Mouse (Mus musculus): ENCODE measurements around the gene Cryge.
A peak's percentile ranks its signal among the peaks of the same experiment; 100 is the strongest.
"Not testable (repeated sequence)": the region's sequence is repeated elsewhere in the genome, so short reads cannot be mapped to it uniquely, and the experiment has no call there.

The Cryge gene

GRCm38 (mm10) chr1:65050952-65051351 lies at the start of gene Cryge:
Gene Cryge, minus strand, starts transcription at chr1:65051149.
- not testable (repeated sequence) for DNase-seq

GRCm38 (mm10) chr1:65096953-65097352 lies 46.0 kb upstream of the Cryge start:
- no peak for DNase-seq

DNA sequence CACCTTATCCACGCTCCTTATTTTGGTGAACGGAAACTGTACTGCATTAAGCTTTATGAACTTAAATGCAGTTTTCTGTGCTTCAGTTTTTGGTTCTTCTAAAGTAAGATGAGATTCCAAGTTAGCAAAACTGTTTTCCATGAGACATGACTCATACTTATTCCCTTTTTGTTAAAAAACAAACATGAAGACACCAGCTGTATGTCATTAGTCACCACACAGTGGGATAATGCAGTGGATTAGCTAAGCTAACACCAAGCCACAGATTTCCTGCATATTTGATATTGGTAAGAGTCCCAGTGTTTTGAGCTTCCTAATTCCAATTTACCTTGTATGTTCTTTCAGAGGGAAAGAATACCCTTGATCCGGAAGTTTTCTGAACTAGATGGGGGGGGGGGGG lies 40.6 kb upstream of the Cryge start:
- no peak for DNase-seq

- no peak for DNase-seq
Measured at GRCm38 (mm10) chr1:65090370-65090769, 39.4 kb upstream of the Cryge start.

GRCm38 (mm10) chr1:65088567-65089356 lies 37.8 kb upstream of the Cryge start:
- no peak for DNase-seq

DNA sequence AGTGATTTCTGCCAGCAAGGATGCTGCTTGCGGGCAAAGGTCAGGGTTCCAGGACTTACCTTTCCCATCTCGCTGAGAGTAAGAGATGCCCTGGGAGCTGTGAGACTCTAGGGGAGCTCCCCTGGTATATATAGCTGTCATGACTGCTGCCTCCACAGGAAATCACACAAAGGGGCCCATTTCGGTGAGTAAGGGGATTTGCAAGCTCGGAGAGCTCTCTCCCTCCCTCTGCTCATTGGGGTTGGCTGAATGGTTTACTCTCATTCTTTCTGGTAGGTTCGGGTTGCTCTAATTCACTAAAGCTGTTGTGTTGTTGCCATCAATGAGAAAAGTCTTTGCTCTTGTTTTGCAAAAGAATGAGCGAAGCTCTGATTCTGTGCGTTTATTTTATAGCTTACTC lies 31.2 kb upstream of the Cryge start, which contains the start of gene Crygb:
TSS of gene Crygb (minus strand) at position 101 of the 400 bp plus-strand sequence.
- DNase-seq, result no peak

GRCm38 (mm10) chr1:65075607-65076006 lies 24.7 kb upstream of the Cryge start:
- no peak for DNase-seq

DNA sequence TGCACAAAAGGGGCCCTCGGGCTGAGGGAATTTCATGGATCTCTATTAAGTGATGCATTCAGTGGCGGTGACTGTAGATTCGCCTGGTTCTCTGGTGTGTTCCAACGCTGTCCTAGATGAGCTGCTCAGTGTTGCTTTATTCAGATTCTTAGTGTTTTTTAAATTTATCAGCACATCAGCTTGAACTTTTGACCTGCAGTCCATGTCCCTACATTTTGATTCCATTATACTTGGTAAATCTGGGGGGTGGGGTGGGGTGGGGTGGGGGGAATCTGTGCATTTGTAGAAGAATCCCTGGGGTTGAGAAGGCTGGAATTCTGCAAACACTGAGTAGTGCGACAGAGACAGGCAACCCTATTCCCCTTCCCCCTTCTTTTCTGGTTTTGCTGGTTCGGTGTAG lies 22.6 kb upstream of the Cryge start, which contains the start of gene Crygc:
TSS of gene Crygc (minus strand) at position 101 of the 400 bp plus-strand sequence.
- no peak for DNase-seq

GRCm38 (mm10) chr1:65067842-65068241 lies 16.9 kb upstream of the Cryge start:
- DNase-seq, result no peak

DNA sequence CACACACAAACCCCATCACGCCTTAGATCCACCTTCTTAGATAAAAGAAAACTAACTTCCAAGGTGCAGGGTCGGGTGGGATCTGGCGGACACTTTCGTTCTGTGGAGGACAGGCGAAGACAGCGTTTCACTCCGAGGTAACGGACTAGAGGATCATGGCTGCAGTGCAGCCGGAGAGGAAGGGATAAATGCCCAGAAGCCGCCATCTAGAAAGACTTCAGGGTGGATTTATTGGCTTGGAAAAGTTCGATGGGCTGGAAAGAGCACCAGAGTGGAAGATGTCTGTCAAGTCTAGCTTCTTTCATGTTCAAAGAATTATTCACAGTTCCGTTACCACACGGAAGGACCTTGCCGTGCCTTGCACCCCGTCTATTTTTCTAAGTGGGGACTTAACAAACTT lies 13.3 kb upstream of the Cryge start:
- peak in 1 of 2 experiments; percentile 7 for DNase-seq

DNA sequence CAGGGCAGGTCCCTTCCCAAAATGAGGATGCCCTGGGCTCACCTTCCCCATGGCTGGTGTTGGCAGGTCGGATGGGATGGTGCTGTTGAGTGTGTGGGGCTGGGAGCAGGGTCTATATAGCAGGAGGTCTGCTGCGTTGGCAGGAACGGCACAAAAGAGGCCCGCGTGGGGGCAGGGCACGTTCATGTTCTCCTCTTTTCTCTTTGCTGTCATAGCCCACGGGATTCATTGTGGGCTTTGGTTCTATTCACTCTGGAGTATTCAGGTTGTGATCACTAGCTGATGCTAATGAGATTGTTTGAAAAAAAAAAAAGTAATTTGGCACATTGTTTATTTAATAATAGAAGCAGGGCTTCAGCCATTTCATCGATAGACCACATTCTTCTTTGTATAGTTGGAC lies 12.4 kb upstream of the Cryge start, which contains the start of gene Crygd:
TSS of gene Crygd (minus strand) at position 101 of the 400 bp plus-strand sequence.
- DNase-seq, result no peak

- no peak for DNase-seq
Measured at GRCm38 (mm10) chr1:65052140-65052539, 1.2 kb upstream of the Cryge start.

DNA sequence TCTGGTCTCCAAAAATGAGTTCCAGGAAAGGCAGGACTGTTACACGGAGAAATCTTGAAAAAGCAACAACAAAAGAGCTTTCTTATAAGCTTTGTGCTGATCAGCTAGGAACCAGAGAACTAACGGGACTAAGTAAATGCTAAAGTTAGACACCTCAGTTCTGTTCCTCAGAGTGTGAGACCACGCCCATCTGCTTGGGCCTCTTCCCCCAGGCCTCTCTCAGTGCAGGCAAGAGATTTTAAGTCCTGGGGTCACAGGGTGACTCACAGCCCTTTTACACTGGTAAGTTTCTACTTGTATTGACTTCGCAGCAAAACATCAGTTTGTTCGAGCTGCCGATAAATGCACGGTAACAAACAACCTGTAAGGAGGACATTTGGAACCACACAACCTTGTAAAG lies 747 bp upstream of the Cryge start:
- no peak for DNase-seq

GRCm38 (mm10) chr1:65048781-65049180 lies 2.2 kb downstream of the Cryge start:
- peak; percentile 74 to 76 for DNase-seq

DNA sequence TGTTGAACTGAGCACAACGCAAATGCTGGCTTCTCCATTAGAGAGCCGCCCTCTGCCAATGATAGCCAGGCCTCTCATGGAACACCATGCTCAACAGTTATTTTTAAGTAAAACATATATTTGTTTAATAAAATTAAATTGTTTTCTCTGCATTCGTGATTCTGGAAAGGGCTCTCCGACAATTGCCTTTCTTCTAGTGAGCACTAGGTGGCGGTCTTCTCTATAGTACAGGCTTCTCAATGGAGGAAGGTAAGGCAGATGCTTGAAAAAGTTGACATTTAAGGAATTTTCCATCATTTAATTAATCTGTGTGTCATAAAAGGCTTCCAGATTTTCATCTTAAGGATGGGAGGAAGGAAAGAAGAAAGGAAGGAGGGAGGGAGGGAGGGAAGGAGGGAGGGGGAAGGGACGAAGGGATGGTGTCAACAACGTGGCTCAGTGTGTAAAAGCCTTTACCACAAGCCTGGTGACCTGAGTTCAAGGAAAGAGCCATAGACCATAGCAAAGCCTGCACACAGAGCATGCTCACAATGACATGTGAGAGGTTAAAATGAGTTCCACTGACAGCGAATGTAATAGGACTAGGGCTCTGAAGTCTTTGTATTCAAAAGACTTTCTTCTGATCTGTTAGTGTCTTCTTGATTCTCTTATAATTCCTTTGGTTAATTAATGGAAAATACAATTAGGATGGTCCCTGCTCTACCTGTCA lies 4.4 kb downstream of the Cryge start:
- peak; percentile 49 to 55 for DNase-seq

- no peak for DNase-seq
Measured at GRCm38 (mm10) chr1:65043433-65043832, 7.5 kb downstream of the Cryge start.

- no peak for DNase-seq
Measured at GRCm38 (mm10) chr1:65041837-65042236, 9.1 kb downstream of the Cryge start.

DNA sequence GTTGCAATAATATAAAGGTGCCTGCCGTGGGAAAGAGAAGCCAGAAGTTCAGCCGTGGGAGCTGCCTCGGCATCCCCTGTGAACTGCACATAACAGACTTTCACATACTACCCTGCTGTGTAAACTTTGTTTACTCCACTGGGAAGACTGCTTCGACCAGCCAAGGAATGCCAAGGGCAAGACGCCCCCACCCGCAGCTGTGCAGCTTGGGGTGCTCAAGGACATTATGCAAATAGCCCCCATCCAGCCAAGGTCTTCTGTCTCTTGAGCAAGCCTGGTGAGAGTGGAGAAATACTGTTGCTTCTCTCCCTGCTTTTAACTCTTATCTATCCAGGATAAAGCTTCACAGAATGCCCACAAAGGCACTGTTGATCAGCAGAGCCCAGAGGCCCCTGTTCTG lies 10.1 kb downstream of the Cryge start:
- DNase-seq, result no peak

DNA sequence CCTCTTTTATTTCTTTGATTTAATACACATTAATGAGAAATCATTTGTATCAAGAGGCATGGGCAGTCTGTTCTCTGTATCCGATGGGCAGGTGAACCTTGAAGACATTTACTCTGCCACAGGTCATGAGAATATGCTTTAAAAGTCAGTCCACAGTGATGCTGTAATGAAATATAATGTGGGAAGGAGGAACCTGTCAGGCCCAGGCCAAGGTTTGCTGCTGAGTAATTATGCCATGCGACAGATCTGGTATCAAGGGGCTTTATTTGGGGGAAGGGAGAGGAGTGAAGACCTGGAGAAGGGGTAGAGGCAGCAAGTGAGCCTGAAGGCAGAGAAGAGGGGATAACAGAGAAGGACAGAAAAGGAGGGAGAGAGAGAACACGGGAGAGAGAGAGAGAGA lies 11.3 kb downstream of the Cryge start:
- DNase-seq, result no peak

DNA sequence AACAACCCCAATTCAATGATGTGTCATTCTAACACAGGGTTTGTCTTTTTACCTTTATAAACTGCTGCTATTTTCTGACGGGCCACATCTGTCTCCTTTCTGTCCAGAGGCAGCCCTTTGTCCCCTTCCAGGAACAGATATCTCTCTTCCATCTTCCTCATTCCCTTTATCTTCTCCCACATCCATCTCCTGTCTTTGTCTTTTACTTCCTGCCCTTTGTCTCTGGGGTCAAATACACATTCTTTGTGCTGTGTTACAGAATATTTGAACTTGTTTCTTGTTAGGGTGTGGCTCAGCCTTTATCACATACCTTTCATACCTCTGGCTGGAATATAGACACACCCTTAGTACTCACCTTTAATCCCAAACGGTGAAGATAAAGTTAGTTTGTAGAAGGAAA lies 13.4 kb downstream of the Cryge start:
- DNase-seq, result no peak

DNA sequence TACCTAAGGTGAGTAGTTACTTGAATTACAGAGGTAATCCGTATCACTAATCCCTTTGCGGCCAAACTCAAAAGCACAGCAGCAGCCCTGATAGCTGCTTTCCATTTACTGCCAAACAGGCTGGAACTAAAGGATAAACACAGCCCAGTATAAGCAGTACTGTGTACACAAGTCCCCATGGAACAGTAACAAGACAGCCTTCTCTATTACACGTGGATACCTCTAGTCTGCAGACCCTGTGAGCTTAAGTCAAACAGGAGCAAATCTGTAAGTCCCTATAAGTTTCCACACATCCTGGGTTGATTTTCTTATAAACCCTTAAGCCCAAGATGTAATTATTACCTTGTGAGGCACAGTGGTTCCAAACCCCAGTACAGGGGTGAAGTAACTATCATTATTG lies 15.4 kb downstream of the Cryge start:
- DNase-seq, result no peak

DNA sequence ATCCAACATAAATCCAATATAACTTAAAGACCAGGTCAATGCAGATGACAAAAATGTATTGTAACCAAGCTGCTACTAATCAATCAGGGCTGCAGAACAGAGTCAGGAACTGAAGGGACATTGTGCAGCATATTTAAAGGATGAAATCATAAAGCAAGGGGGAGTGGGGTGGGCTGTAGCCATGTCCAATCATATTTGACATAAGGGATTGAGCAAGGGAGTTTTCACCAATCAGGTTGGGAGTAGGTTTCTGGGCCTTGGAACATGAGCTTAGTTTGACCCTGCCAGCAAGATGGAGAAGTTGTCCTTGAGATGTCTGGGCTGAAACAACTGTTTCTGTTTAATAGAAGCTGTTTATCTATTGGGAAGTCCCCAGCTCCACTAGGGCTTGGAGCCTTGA lies 18.3 kb downstream of the Cryge start, which contains the start of gene Akr1cl:
TSS of gene Akr1cl (minus strand) at position 119 of the 400 bp plus-strand sequence.
- DNase-seq, result no peak

DNA sequence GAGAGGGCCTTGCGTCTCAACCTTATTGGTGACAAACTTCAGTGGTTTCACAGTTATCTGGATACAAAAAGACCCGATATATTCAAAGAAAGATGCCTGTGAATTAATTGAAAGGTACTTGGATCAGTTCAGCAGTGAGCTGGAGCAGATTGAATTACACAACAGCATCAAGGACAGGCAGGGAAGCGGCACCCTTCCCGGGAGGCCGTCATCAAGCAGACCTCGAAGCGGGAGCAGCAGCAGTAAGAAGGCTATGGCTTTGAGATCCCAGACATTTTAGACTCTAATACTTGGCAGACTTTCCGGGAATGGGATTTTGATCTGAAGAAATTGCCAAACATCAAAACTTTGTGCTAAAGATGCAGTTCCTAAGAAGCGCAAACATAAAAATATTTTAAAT lies 22.7 kb downstream of the Cryge start:
- peak in 1 of 2 experiments; percentile 11 for DNase-seq

DNA sequence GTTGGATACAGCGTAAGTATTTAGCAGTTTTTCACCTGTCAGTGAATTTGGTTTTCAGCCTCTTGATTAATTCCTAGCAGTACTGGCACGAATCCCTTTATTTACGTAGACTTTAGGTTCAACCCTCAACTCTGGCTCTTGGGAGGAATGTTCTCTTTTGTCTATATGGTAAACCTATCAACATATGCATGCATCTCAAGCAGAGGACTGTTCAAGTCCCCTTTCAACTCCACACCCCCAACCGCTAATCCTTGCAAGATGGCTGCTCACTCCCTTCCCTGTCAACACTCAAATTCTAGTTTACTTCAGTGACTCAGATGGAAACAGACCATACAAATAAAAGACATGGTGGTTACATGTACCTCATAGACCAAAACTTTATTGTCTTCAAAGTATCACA lies 38.2 kb downstream of the Cryge start:
- no peak for DNase-seq

Measured in cerebellum, postnatal 14 days (tissue).